Mouse (Mus musculus): ENCODE results near the gene Selenov. TPM values are rescaled to one million over a fixed set of nuclear protein-coding genes. Genes with fewer than 3 reads are reported as not detected.
A peak's percentile ranks its signal among the peaks of the same experiment; 100 is the strongest.

Gene Selenov
- total and polyA plus RNA-seq, 3 experiments: not detected

GRCm38 (mm10) chr7:28280630-28281029 lies 10.4 kb downstream of the Selenov start:
- Histone ChIP-seq H3K4me3 (ENCODE audit: control insufficient read depth in 1 of 2, insufficient read depth in 1 of 2, low read depth in 2 of 2, low read length in 2 of 2) (no peak overlapping the region), H3K4me1 (ENCODE audit: control insufficient read depth in 1 of 2, insufficient read depth in 2 of 2, low read length in 2 of 2) (peaks cover 0 to 7% of the 10 kb centered on the region in 2 experiments; a peak in 3 of 4 replicates), H3K27ac (ENCODE audit: control insufficient read depth, low read depth, low read length) (no peak overlapping the region), H3K9ac (ENCODE audit: control insufficient read depth, low read depth, low read length, poor library complexity, severe bottlenecking) (no peak overlapping the region), H3K36me3 (ENCODE audit: control insufficient read depth in 1 of 2, insufficient read depth in 2 of 2, low read length in 2 of 2) (peaks cover 0 to 4% of the 10 kb centered on the region in 2 experiments; a peak in 1 of 4 replicates), H3K79me2 (ENCODE audit: control insufficient read depth, insufficient read depth, low read length, poor library complexity) (peaks cover 2% of the 10 kb centered on the region; the same call in 1 of the 2 replicates), H3K27me3 (ENCODE audit: control insufficient read depth in 1 of 2, insufficient read depth in 2 of 2, low read length in 2 of 2) (no peaks in the 10 kb centered on the region), H3K9me3 (replicated peaks; ENCODE audit: insufficient read depth, low read length) (no peaks in the 10 kb centered on the region)
- TF ChIP-seq MXI1 (IDR thresholded peaks at IDR 0.05; ENCODE audit: low read depth, low read length): no peak
- no peak for TF ChIP-seq EP300 (IDR thresholded peaks at IDR 0.05; ENCODE audit: low read depth in 1 of 2, low read length in 2 of 2)
- no peak for TF ChIP-seq GATA1 (IDR thresholded peaks at IDR 0.05; ENCODE audit: low read depth, low read length)
- DNase-seq (ENCODE audit: low read depth, low spot score): no peak

- no peaks in the 10 kb centered on the region for H3K9me3 ChIP-seq (replicated peaks; ENCODE audit: insufficient read depth, low read length)
- no peak overlapping the region for H3K27ac ChIP-seq (ENCODE audit: control insufficient read depth, low read depth, low read length)
- no peak for DNase-seq (ENCODE audit: low read depth, low spot score)
- H3K4me1 ChIP-seq (ENCODE audit: control insufficient read depth in 1 of 2, insufficient read depth in 2 of 2, low read length in 2 of 2): peaks cover 0 to 7% of the 10 kb centered on the region in 2 experiments; a peak in 3 of 4 replicates
- no peaks in the 10 kb centered on the region for H3K27me3 ChIP-seq (ENCODE audit: control insufficient read depth in 1 of 2, insufficient read depth in 2 of 2, low read length in 2 of 2)
- H3K9ac ChIP-seq (ENCODE audit: control insufficient read depth, low read depth, low read length, poor library complexity, severe bottlenecking): peak overlapping the region; percentile 86
- H3K36me3 ChIP-seq (ENCODE audit: control insufficient read depth in 1 of 2, insufficient read depth in 2 of 2, low read length in 2 of 2): peaks cover 0 to 4% of the 10 kb centered on the region in 2 experiments; a peak in 1 of 4 replicates
- peaks cover 2% of the 10 kb centered on the region; the same call in 1 of the 2 replicates for H3K79me2 ChIP-seq (ENCODE audit: control insufficient read depth, insufficient read depth, low read length, poor library complexity)
- H3K4me3 ChIP-seq (ENCODE audit: control insufficient read depth in 1 of 2, insufficient read depth in 1 of 2, low read depth in 2 of 2, low read length in 2 of 2): peak overlapping the region; percentile 65 to 85
- no peak for TF ChIP-seq CHD1 (IDR thresholded peaks at IDR 0.05; ENCODE audit: low read depth, low read length)
- no peak for TF ChIP-seq MAZ (IDR thresholded peaks at IDR 0.05; ENCODE audit: low read depth, low read length)
- no peak for TF ChIP-seq JUND (IDR thresholded peaks at IDR 0.05; ENCODE audit: low read depth, low read length)
- no peak for TF ChIP-seq ELF1 (IDR thresholded peaks at IDR 0.05; ENCODE audit: low read depth, low read length)
- TF ChIP-seq POLR2AphosphoS5 (IDR thresholded peaks at IDR 0.05; ENCODE audit: borderline replicate concordance, low read depth, low read length): no peak
- no peak for TF ChIP-seq NRF1 (IDR thresholded peaks at IDR 0.05; ENCODE audit: insufficient read depth, low read depth, low read length, poor library complexity, severe bottlenecking)
- TF ChIP-seq GABPA (IDR thresholded peaks at IDR 0.05; ENCODE audit: low read depth, low read length): no peak
- TF ChIP-seq BHLHE40 (IDR thresholded peaks at IDR 0.05; ENCODE audit: borderline replicate concordance, low read depth, low read length): no peak
- TF ChIP-seq TCF12 (IDR thresholded peaks at IDR 0.05; ENCODE audit: low read depth, low read length): no peak
- TF ChIP-seq USF1 (IDR thresholded peaks at IDR 0.05; ENCODE audit: low read depth, low read length): no peak
- no peak for TF ChIP-seq CHD2 (IDR thresholded peaks at IDR 0.05; ENCODE audit: low read length)
- TF ChIP-seq POLR2AphosphoS2 (IDR thresholded peaks at IDR 0.05; ENCODE audit: low read length): no peak
- no peak for TF ChIP-seq MEF2A (IDR thresholded peaks at IDR 0.05; ENCODE audit: extremely low read depth, insufficient replicate concordance, low read depth, low read length, poor library complexity, severe bottlenecking)
- TF ChIP-seq KAT2A (conservative IDR thresholded peaks at IDR 0.05; ENCODE audit: low read depth, low read length): no peak
- no peak for TF ChIP-seq MYB (IDR thresholded peaks at IDR 0.05; ENCODE audit: low read depth, low read length)
These were observed 12.7 kb downstream of the Selenov start for GRCm38 (mm10) chr7:28278279-28278652.

Data from MEL (cell line).